Mouse (Mus musculus): ENCODE results near the gene Col28a1. TPM values are rescaled to one million over a fixed set of nuclear protein-coding genes. Genes with fewer than 3 reads are reported as not detected.
A peak's percentile ranks its signal among the peaks of the same experiment; 100 is the strongest.

The Col28a1 gene
- polyA plus RNA-seq (2015; fragmentation: Nextera tagmentation; extraction: Ambion mirVana), result 0.11 and 0.21 TPM in 2 replicates

DNA sequence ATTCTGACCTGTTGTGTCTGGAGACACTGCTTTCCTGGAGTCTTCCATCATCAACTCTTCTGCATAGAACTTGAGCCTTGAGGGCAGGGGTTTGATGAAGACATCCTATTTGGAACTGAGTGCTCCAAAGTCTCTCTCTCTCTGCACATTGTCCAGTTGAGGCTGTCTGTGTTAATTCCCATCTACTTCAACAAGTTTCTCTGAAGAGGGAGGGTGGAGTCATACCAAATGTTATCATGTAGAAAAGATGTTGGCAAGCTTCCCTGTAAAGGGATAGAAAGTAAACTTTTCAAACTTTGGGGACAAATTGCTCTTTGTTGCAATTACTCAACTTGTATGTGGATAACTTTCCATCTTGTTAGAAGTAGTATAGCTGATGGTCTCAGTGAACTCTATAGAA lies at the start of gene Col28a1:
Gene Col28a1, minus strand, starts transcription at position 101 of the 400 bp plus-strand sequence.
- Histone ChIP-seq H3K27ac (no peak within 1 kb of the TSS), H3K4me2 (ENCODE audit: low read length) (no peak within 1 kb of the TSS), H3K9me3 (replicated peaks; ENCODE audit: low read length) (no peaks in the 10 kb centered on the region), H3K4me1 (replicated peaks; ENCODE audit: insufficient read depth, low read length) (no peaks in the 10 kb centered on the region), H3K36me3 (ENCODE audit: insufficient read depth, low read length) (no peaks in the 10 kb centered on the region), H3K27me3 (ENCODE audit: insufficient read depth, low read length) (no peaks in the 10 kb centered on the region), H3K4me3 (replicated peaks; ENCODE audit: low read depth, low read length) (no peak within 1 kb of the TSS), H3K9ac (ENCODE audit: low read depth, low read length) (no peak within 1 kb of the TSS)
- no peak for DNase-seq (ENCODE audit: low spot score)
- no peak for TF ChIP-seq CTCF (IDR thresholded peaks at IDR 0.05; ENCODE audit: low read depth)
- ATAC-seq (replicated peaks; ENCODE audit: low FRiP score, low read depth), result no peak

DNA sequence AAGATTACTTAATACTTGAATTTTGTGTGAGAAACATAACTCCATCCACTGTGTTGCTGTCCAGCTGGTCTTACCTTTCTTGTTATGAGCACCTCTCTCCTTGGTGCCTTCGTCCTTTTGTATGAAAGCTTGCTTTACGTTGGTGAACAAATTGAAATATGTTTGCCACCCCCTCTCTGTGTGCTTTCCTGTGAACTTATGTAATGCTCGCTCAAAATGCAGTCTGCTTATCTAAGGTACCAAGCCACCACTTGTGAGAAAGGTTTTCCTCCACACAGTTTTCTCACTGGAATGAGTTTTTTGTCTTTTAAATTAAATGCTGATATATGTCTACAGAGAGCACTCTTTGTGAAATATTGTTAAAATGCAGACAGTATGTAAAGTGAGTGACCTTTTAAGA lies 36.2 kb upstream of the Col28a1 start:
- TF ChIP-seq CTCF (IDR thresholded peaks at IDR 0.05; ENCODE audit: low read depth), result no peak
- DNase-seq (ENCODE audit: low spot score), result no peak

DNA sequence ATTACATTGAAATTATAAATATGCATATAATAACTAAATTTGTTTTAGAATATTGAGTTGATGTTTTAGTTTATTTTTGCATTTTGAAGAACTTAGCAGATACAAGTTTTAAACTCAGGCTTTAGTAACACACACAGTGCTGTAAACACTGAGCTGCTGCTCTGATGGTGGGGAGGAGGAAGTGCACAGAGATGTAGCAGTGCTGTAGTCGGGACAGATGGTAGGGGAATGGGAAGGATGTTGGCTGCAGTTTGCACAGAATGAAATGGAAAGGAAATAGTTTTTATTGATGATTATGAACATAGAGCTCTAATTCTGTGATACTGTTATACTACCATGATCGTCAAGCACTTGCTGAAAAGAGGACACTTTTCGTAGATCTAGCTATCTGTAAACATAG lies 34.6 kb upstream of the Col28a1 start:
- ATAC-seq (replicated peaks; ENCODE audit: low FRiP score, low read depth), result no peak
- 81% methylated on average over 3 of the region's 3 CpGs for WGBS
- H3K4me1 ChIP-seq (replicated peaks; ENCODE audit: insufficient read depth, low read length), result no peaks in the 10 kb centered on the region
- no peak overlapping the region for H3K4me2 ChIP-seq (ENCODE audit: low read length)
- peaks cover 20% of the 10 kb centered on the region for H3K36me3 ChIP-seq (ENCODE audit: insufficient read depth, low read length)
- H3K27me3 ChIP-seq (ENCODE audit: insufficient read depth, low read length), result no peaks in the 10 kb centered on the region
- no peaks in the 10 kb centered on the region for H3K9me3 ChIP-seq (replicated peaks; ENCODE audit: low read length)
- no peak for TF ChIP-seq CTCF (IDR thresholded peaks at IDR 0.05; ENCODE audit: low read depth)
- no peak overlapping the region for H3K4me3 ChIP-seq (replicated peaks; ENCODE audit: low read depth, low read length)
- no peak overlapping the region for H3K27ac ChIP-seq
- no peak overlapping the region for H3K9ac ChIP-seq (ENCODE audit: low read depth, low read length)
- no peak for DNase-seq (ENCODE audit: low spot score)

More for the DNA sequence above, 36.2 kb upstream of the Col28a1 start:
- peaks cover 30% of the 10 kb centered on the region for H3K36me3 ChIP-seq (ENCODE audit: insufficient read depth, low read length)
- no peaks in the 10 kb centered on the region for H3K9me3 ChIP-seq (replicated peaks; ENCODE audit: low read length)
- no peak overlapping the region for H3K4me3 ChIP-seq (replicated peaks; ENCODE audit: low read depth, low read length)
- H3K27me3 ChIP-seq (ENCODE audit: insufficient read depth, low read length), result no peaks in the 10 kb centered on the region
- WGBS, result 91% methylated on average over 3 of the region's 3 CpGs
- no peak overlapping the region for H3K4me2 ChIP-seq (ENCODE audit: low read length)
- no peak overlapping the region for H3K9ac ChIP-seq (ENCODE audit: low read depth, low read length)
- no peak for ATAC-seq (replicated peaks; ENCODE audit: low FRiP score, low read depth)
- H3K4me1 ChIP-seq (replicated peaks; ENCODE audit: insufficient read depth, low read length), result no peaks in the 10 kb centered on the region
- H3K27ac ChIP-seq, result no peak overlapping the region

DNA sequence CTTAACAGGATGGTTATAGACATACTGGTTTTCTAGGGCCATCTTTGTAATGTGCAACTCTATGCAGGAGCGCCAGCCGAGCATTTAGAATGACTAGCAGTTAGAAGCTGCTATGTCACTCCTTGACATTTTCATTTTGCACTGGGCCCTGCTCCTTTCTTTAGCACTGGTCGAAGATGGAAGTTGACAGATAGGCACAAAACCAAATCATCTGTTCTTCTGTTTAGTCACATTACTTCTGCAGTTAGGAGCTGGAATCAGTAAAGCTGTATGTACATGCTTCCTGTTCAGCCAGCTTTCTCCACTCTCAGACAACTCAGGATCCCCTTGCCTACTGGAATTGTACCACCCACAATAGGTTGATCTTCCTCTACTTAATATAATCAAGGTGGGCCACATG lies 18.2 kb upstream of the Col28a1 start:
- Histone ChIP-seq H3K9ac (ENCODE audit: low read depth, low read length) (no peak overlapping the region), H3K4me1 (replicated peaks; ENCODE audit: insufficient read depth, low read length) (no peaks in the 10 kb centered on the region), H3K27ac (no peak overlapping the region), H3K9me3 (replicated peaks; ENCODE audit: low read length) (no peaks in the 10 kb centered on the region), H3K4me3 (replicated peaks; ENCODE audit: low read depth, low read length) (no peak overlapping the region), H3K4me2 (ENCODE audit: low read length) (no peak overlapping the region), H3K36me3 (ENCODE audit: insufficient read depth, low read length) (peaks cover 11% of the 10 kb centered on the region; the same call in 1 of the 2 replicates), H3K27me3 (ENCODE audit: insufficient read depth, low read length) (no peaks in the 10 kb centered on the region)
- WGBS, result 95% methylated on average over 3 of the region's 3 CpGs
- no peak for TF ChIP-seq CTCF (IDR thresholded peaks at IDR 0.05; ENCODE audit: low read depth)
- ATAC-seq (replicated peaks; ENCODE audit: low FRiP score, low read depth) (no peak), DNase-seq (ENCODE audit: low spot score) (no peak)

DNA sequence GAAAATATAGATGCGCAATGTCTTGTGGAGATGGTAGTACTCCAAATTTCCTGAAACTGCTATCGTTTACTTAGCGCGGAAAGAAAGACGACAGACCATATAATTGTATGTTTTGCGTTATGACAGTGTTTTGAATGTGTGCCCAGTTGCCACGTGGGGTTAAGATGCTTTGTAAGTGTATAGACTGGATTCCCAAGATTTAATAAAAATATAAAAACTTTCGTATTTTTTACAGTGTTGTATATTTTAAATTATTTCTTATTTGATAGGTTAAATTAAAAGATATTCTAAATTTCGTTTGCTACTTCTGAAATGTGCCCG lies 17.4 kb upstream of the Col28a1 start:
- H3K4me2 ChIP-seq (ENCODE audit: low read length), result peak overlapping the region; percentile 56
- peak overlapping the region; percentile 69 for H3K9ac ChIP-seq (ENCODE audit: low read depth, low read length)
- no peak for TF ChIP-seq CTCF (IDR thresholded peaks at IDR 0.05; ENCODE audit: low read depth)
- no peaks in the 10 kb centered on the region for H3K27me3 ChIP-seq (ENCODE audit: insufficient read depth, low read length)
- no peaks in the 10 kb centered on the region for H3K4me1 ChIP-seq (replicated peaks; ENCODE audit: insufficient read depth, low read length)
- DNase-seq (ENCODE audit: low spot score) (no peak), ATAC-seq (replicated peaks; ENCODE audit: low FRiP score, low read depth) (no peak)
- no peaks in the 10 kb centered on the region for H3K9me3 ChIP-seq (replicated peaks; ENCODE audit: low read length)
- H3K36me3 ChIP-seq (ENCODE audit: insufficient read depth, low read length), result peaks cover 4% of the 10 kb centered on the region; the same call in 1 of the 2 replicates
- WGBS, result 12% methylated on average over 10 of the region's 10 CpGs
- H3K27ac ChIP-seq, result peak overlapping the region; percentile 84
- peak overlapping the region; percentile 54 for H3K4me3 ChIP-seq (replicated peaks; ENCODE audit: low read depth, low read length)

DNA sequence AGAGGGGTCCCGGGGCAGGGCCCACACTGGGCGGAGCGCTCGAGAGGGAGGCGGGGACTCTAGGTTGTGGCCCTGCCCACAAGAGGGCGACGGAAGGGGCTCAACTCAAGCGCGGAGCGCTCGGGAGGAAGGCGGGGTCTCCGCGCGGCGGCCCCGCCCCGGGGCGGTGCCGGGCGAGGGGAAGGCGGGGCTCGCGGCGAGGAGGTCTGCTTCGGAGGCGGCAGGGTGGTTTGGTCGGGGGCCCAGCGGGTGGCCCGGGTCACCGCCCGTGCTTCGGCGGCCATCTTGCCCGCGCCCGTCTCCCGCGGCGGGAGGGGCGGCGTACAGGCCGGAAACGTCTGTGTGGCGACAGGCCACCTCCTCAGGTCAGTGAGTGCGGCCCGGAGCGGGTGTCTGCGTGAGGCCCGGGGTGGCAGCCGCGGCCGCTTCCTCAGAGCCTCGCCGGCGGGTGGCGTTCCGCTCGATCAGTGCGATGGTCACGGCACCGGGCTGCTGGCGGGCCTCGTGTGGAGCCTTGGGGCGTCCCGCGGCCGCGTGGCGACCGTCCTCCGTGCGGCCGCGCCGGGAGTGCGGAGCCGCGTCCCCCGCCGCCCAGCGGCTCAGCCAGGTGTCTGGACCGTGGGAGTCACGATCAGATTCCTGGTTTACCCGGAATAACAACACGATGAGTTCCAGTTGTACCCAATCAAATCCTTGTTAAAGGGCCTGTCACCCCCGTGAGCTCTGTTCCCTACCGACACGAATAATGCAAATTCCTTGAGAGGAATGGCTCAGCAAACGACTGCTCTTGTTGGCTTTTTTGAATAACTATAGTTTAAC lies 16.8 kb upstream of the Col28a1 start, which contains the start of gene Mios:
Gene Mios, plus strand, starts transcription at position 176 of the 819 bp plus-strand sequence.
- ATAC-seq (replicated peaks; ENCODE audit: low FRiP score, low read depth), result peak; percentile 97
- no peaks in the 10 kb centered on the region for H3K9me3 ChIP-seq (replicated peaks; ENCODE audit: low read length)
- H3K36me3 ChIP-seq (ENCODE audit: insufficient read depth, low read length), result 0 out of 2 replicates have a peak, but pooled peaks cover 2% of the 10 kb centered on the region
- H3K27ac ChIP-seq, result peak within 1 kb of the TSS; percentile 84
- H3K27me3 ChIP-seq (ENCODE audit: insufficient read depth, low read length), result no peaks in the 10 kb centered on the region
- H3K4me2 ChIP-seq (ENCODE audit: low read length), result peak within 1 kb of the TSS; percentile 56
- H3K9ac ChIP-seq (ENCODE audit: low read depth, low read length), result peak within 1 kb of the TSS; percentile 69
- no peaks in the 10 kb centered on the region for H3K4me1 ChIP-seq (replicated peaks; ENCODE audit: insufficient read depth, low read length)
- WGBS, result under 1% methylated on average over 74 of the region's 90 CpGs
- peak within 1 kb of the TSS; percentile 54 for H3K4me3 ChIP-seq (replicated peaks; ENCODE audit: low read depth, low read length)
- TF ChIP-seq CTCF (IDR thresholded peaks at IDR 0.05; ENCODE audit: low read depth), result peak; percentile 51
- peak; percentile 92 for DNase-seq (ENCODE audit: low spot score)
